Mouse (Mus musculus): ENCODE measurements at regions not wholly inside any gene's neighbourhood (a gene's known extent, or its start where the extent isn't known, plus 50 kb on each side); places are given as distances from the start of the nearest gene placed in this dataset.
"Not testable (repeated sequence)": the region's sequence is repeated elsewhere in the genome, so short reads cannot be mapped to it uniquely, and the experiment has no call there.

DNA sequence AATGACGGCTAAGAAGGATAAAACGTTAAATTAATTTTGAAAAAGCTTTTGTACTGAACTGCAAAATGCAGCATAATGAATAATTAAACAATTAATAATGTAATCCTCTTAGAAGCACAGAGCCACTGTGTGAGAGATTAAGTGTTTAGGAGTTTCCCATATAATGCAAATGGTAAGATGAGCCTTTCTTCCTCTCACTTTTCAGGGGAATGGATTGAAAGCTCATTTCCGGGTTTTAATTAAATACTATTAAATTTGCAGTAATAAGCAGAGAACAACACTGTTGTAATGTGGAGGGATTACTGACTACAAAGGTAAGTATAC is 1077.5 kb downstream of the Diaph3 start:
- H3K9me3 ChIP-seq (ENCODE audit: control insufficient read depth): no peaks in the 10 kb centered on the region
- H3K36me3 ChIP-seq (ENCODE audit: control insufficient read depth, insufficient read depth): no peaks in the 10 kb centered on the region
- no peaks in the 10 kb centered on the region for H3K27me3 ChIP-seq (replicated peaks; ENCODE audit: control insufficient read depth, insufficient read depth, low read length)
- no peak overlapping the region for H3K9ac ChIP-seq (ENCODE audit: low read depth, low read length)
- H3K4me3 ChIP-seq (ENCODE audit: low read depth, low read length): no peak overlapping the region
- TF ChIP-seq CTCF (IDR thresholded peaks at IDR 0.05; ENCODE audit: low read depth): no peak
- no peak overlapping the region for H3K27ac ChIP-seq (ENCODE audit: low read depth, low read length)
- H3K4me2 ChIP-seq (replicated peaks; ENCODE audit: low read depth): no peak overlapping the region
- ATAC-seq: no peak
- H3K4me1 ChIP-seq (replicated peaks; ENCODE audit: control insufficient read depth, insufficient read depth, low read length): no peaks in the 10 kb centered on the region
- WGBS: 89% methylated on average over 3 of the region's 3 CpGs

DNA sequence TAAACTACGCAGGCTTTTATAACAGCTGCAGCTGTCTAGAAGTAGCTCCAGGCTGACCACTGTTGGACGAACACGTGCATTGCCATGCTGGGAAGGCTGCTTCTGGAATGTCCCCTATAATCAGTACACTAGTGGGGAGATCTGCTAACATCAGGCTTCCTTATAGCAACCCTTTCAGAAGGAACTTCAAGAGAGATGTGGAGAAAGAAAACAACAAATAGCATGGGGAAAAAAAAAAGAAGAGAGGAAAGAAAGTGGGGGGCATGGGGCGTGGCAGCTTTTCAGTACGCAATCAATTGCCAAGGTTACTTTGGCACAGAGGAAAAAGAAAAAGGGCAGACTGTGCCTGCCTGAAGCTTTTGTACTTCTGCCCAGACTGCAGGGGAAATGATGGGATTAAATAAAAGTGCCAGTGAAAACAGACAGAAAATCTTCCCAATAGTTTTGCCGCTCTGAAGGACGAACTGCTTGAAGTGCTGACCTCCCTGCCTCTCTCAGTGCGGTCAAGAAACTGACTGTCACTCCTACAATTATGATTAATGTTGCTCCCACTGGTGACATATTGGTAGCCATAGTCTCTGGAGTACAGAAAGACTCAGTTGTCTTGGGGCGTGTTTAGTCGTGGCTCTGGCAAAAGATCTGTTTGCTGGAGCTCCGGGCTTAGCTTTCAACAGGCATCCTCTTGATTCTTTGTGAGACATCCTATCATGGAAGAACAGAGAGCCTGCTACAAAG is 1078.0 kb downstream of the Diaph3 start:
- Histone ChIP-seq H3K4me2 (replicated peaks; ENCODE audit: low read depth) (no peak overlapping the region), H3K27ac (ENCODE audit: low read depth, low read length) (no peak overlapping the region), H3K27me3 (replicated peaks; ENCODE audit: control insufficient read depth, insufficient read depth, low read length) (no peaks in the 10 kb centered on the region), H3K9ac (ENCODE audit: low read depth, low read length) (no peak overlapping the region), H3K4me3 (ENCODE audit: low read depth, low read length) (no peak overlapping the region), H3K4me1 (replicated peaks; ENCODE audit: control insufficient read depth, insufficient read depth, low read length) (no peaks in the 10 kb centered on the region), H3K36me3 (ENCODE audit: control insufficient read depth, insufficient read depth) (no peaks in the 10 kb centered on the region), H3K9me3 (ENCODE audit: control insufficient read depth) (no peaks in the 10 kb centered on the region)
- 73% methylated on average over 11 of the region's 11 CpGs for WGBS
- peak; percentile 42 for TF ChIP-seq CTCF (IDR thresholded peaks at IDR 0.05; ENCODE audit: low read depth)
- ATAC-seq: no peak

GRCm38 (mm10) chr14:86056991-86057390 is 1084.0 kb downstream of the Diaph3 start:
- Histone ChIP-seq H3K27me3 (replicated peaks; ENCODE audit: control insufficient read depth, insufficient read depth, low read length) (no peaks in the 10 kb centered on the region), H3K4me2 (replicated peaks; ENCODE audit: low read depth) (no peak overlapping the region), H3K36me3 (ENCODE audit: control insufficient read depth, insufficient read depth) (no peaks in the 10 kb centered on the region), H3K9ac (ENCODE audit: low read depth, low read length) (no peak overlapping the region), H3K9me3 (ENCODE audit: control insufficient read depth) (no peaks in the 10 kb centered on the region), H3K4me3 (ENCODE audit: low read depth, low read length) (no peak overlapping the region), H3K4me1 (replicated peaks; ENCODE audit: control insufficient read depth, insufficient read depth, low read length) (no peaks in the 10 kb centered on the region), H3K27ac (ENCODE audit: low read depth, low read length) (no peak overlapping the region)
- ATAC-seq: no peak
- 51% methylated on average over 4 of the region's 4 CpGs for WGBS
- no peak for TF ChIP-seq CTCF (IDR thresholded peaks at IDR 0.05; ENCODE audit: low read depth)

- H3K4me1 ChIP-seq (replicated peaks; ENCODE audit: control insufficient read depth, insufficient read depth, low read length): no peaks in the 10 kb centered on the region
- 89% methylated on average over 1 of the region's 1 CpGs for WGBS
- no peaks in the 10 kb centered on the region for H3K9me3 ChIP-seq (ENCODE audit: control insufficient read depth)
- no peak for ATAC-seq
- H3K36me3 ChIP-seq (ENCODE audit: control insufficient read depth, insufficient read depth): no peaks in the 10 kb centered on the region
- no peak for TF ChIP-seq CTCF (IDR thresholded peaks at IDR 0.05; ENCODE audit: low read depth)
- no peak overlapping the region for H3K27ac ChIP-seq (ENCODE audit: low read depth, low read length)
- no peak overlapping the region for H3K9ac ChIP-seq (ENCODE audit: low read depth, low read length)
- no peak overlapping the region for H3K4me2 ChIP-seq (replicated peaks; ENCODE audit: low read depth)
- H3K4me3 ChIP-seq (ENCODE audit: low read depth, low read length): no peak overlapping the region
- H3K27me3 ChIP-seq (replicated peaks; ENCODE audit: control insufficient read depth, insufficient read depth, low read length): no peaks in the 10 kb centered on the region
These were observed 1086.4 kb downstream of the Diaph3 start for GRCm38 (mm10) chr14:86054668-86055067.

- no peak for TF ChIP-seq CTCF (IDR thresholded peaks at IDR 0.05; ENCODE audit: low read depth)
- Histone ChIP-seq H3K4me1 (replicated peaks; ENCODE audit: control insufficient read depth, insufficient read depth, low read length) (no peaks in the 10 kb centered on the region), H3K9ac (ENCODE audit: low read depth, low read length) (no peak overlapping the region), H3K4me3 (ENCODE audit: low read depth, low read length) (no peak overlapping the region), H3K27ac (ENCODE audit: low read depth, low read length) (no peak overlapping the region), H3K4me2 (replicated peaks; ENCODE audit: low read depth) (no peak overlapping the region), H3K36me3 (ENCODE audit: control insufficient read depth, insufficient read depth) (no peaks in the 10 kb centered on the region), H3K27me3 (replicated peaks; ENCODE audit: control insufficient read depth, insufficient read depth, low read length) (no peaks in the 10 kb centered on the region), H3K9me3 (ENCODE audit: control insufficient read depth) (no peaks in the 10 kb centered on the region)
- ATAC-seq: no peak
These were observed 1111.6 kb downstream of the Diaph3 start for GRCm38 (mm10) chr14:86029401-86029800.

GRCm38 (mm10) chr14:86017611-86018010 is 1123.4 kb downstream of the Diaph3 start:
- 55% methylated on average over 2 of the region's 2 CpGs for WGBS
- ATAC-seq; H3K27me3 ChIP-seq (replicated peaks; ENCODE audit: control insufficient read depth, insufficient read depth, low read length); H3K9me3 ChIP-seq (ENCODE audit: control insufficient read depth); H3K9ac ChIP-seq (ENCODE audit: low read depth, low read length); H3K36me3 ChIP-seq (ENCODE audit: control insufficient read depth, insufficient read depth); H3K4me2 ChIP-seq (replicated peaks; ENCODE audit: low read depth); H3K27ac ChIP-seq (ENCODE audit: low read depth, low read length); H3K4me3 ChIP-seq (ENCODE audit: low read depth, low read length); H3K4me1 ChIP-seq (replicated peaks; ENCODE audit: control insufficient read depth, insufficient read depth, low read length): not testable (repeated sequence)
